Mouse (Mus musculus): Measurements from ENCODE around the gene Cnnm2. TPM values are rescaled to one million over a fixed set of nuclear protein-coding genes. Genes with fewer than 3 reads are reported as not detected.

The Cnnm2 gene
- total and polyA plus RNA-seq, 3 experiments, result 4.0 to 10.7 TPM; not detected in 1

DNA sequence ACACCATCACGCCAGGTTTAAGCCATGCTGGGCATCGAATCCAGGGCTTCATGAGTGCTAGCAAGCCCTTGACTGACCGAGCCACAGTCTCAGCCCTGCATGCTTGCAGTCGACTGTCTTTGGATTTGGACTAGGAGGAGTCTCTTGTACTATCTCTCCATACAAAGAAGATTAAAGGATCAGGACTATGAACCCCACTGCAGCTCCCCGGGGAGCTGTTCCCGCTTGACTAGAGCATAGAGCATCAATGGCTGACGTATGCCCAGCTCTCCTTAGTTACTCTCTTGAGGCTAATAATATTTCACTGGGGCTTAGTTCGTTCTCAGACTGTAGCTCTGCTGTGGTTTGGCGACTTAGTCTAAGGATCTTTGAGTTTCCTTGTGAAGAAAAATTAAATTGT lies 40.9 kb downstream of the Cnnm2 start:
- H3K36me3 ChIP-seq (ENCODE audit: control insufficient read depth in 1 of 2, insufficient read depth in 2 of 2, low read length in 2 of 2), result no peaks in the 10 kb centered on the region
- no peak overlapping the region for H3K4me3 ChIP-seq (ENCODE audit: control insufficient read depth in 1 of 2, insufficient read depth in 1 of 2, low read depth in 2 of 2, low read length in 2 of 2)
- H3K27ac ChIP-seq (ENCODE audit: control insufficient read depth, low read depth, low read length), result no peak overlapping the region
- H3K79me2 ChIP-seq (ENCODE audit: control insufficient read depth, insufficient read depth, low read length, poor library complexity), result no peaks in the 10 kb centered on the region
- DNase-seq (ENCODE audit: low read depth, low spot score), result no peak
- H3K27me3 ChIP-seq (ENCODE audit: control insufficient read depth in 1 of 2, insufficient read depth in 2 of 2, low read length in 2 of 2), result no peaks in the 10 kb centered on the region
- no peak overlapping the region for H3K9ac ChIP-seq (ENCODE audit: control insufficient read depth, low read depth, low read length, poor library complexity, severe bottlenecking)
- peaks cover 0 to 3% of the 10 kb centered on the region in 2 experiments; a peak in 2 of 4 replicates for H3K4me1 ChIP-seq (ENCODE audit: control insufficient read depth in 1 of 2, insufficient read depth in 2 of 2, low read length in 2 of 2)
- TF ChIP-seq RCOR1 (IDR thresholded peaks at IDR 0.05; ENCODE audit: low read depth, low read length), result no peak
- no peak for TF ChIP-seq MYC (IDR thresholded peaks at IDR 0.05; ENCODE audit: low read depth, low read length)
- TF ChIP-seq SIN3A (IDR thresholded peaks at IDR 0.05; ENCODE audit: low read length), result no peak
- no peak for TF ChIP-seq TCF12 (IDR thresholded peaks at IDR 0.05; ENCODE audit: low read depth, low read length)
- TF ChIP-seq ETS1 (IDR thresholded peaks at IDR 0.05; ENCODE audit: low read depth, low read length), result no peak
- no peaks in the 10 kb centered on the region for H3K9me3 ChIP-seq (replicated peaks; ENCODE audit: insufficient read depth, low read length)

DNA sequence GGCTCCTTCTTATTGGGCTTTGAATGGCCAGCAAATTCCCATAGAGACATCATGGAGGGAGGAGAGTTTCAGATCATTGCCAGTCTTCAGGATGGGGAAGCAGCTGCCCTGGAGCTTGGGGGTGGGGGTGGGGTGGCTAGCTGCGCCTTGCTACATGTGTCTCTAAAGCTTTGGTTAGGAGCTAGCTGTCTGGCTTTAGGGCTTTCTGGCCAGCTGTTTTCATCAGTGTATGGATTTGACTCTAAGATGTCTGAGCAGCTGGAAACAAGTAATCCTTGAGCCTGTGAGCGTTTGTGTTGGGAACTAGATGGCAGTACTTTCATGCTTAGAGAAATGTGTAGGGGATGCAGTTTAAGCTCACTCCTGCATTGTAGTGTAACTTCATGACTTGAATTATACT lies 42.3 kb downstream of the Cnnm2 start:
- TF ChIP-seq ZKSCAN1 (IDR thresholded peaks at IDR 0.05; ENCODE audit: low read depth, low read length), result no peak
- H3K9me3 ChIP-seq (replicated peaks; ENCODE audit: insufficient read depth, low read length), result no peaks in the 10 kb centered on the region
- H3K4me1 ChIP-seq (ENCODE audit: control insufficient read depth in 1 of 2, insufficient read depth in 2 of 2, low read length in 2 of 2), result peaks cover 0 to 3% of the 10 kb centered on the region in 2 experiments; a peak in 2 of 4 replicates
- H3K79me2 ChIP-seq (ENCODE audit: control insufficient read depth, insufficient read depth, low read length, poor library complexity), result no peaks in the 10 kb centered on the region
- no peak for DNase-seq (ENCODE audit: low read depth, low spot score)
- H3K36me3 ChIP-seq (ENCODE audit: control insufficient read depth in 1 of 2, insufficient read depth in 2 of 2, low read length in 2 of 2), result no peaks in the 10 kb centered on the region
- H3K4me3 ChIP-seq (ENCODE audit: control insufficient read depth in 1 of 2, insufficient read depth in 1 of 2, low read depth in 2 of 2, low read length in 2 of 2), result no peak overlapping the region
- no peak overlapping the region for H3K27ac ChIP-seq (ENCODE audit: control insufficient read depth, low read depth, low read length)
- H3K27me3 ChIP-seq (ENCODE audit: control insufficient read depth in 1 of 2, insufficient read depth in 2 of 2, low read length in 2 of 2), result no peaks in the 10 kb centered on the region
- H3K9ac ChIP-seq (ENCODE audit: control insufficient read depth, low read depth, low read length, poor library complexity, severe bottlenecking), result no peak overlapping the region

DNA sequence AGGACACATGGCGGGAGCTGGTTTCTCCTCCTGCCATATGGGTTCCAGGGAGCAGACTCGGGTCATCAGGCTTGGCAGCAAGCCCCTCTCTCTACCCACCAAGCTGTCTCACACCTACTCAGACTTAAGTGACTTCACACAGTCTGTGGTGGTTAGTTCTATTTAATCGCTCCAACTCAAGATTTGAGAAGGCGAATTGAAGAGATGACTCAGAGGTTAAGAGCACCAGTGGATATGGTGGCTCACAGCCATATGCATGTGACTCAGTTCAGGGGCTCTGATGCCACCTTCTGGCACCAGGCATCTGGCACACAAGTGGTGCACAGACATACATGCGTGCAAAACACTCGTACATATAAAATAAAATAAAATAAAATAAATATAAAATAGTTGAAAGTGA lies 43.4 kb downstream of the Cnnm2 start:
- DNase-seq (ENCODE audit: low read depth, low spot score), result peak; percentile 35
- Histone ChIP-seq H3K79me2 (ENCODE audit: control insufficient read depth, insufficient read depth, low read length, poor library complexity) (no peaks in the 10 kb centered on the region), H3K27ac (ENCODE audit: control insufficient read depth, low read depth, low read length) (no peak overlapping the region), H3K9me3 (replicated peaks; ENCODE audit: insufficient read depth, low read length) (no peaks in the 10 kb centered on the region), H3K9ac (ENCODE audit: control insufficient read depth, low read depth, low read length, poor library complexity, severe bottlenecking) (no peak overlapping the region), H3K4me1 (ENCODE audit: control insufficient read depth in 1 of 2, insufficient read depth in 2 of 2, low read length in 2 of 2) (peaks cover 0 to 3% of the 10 kb centered on the region in 2 experiments; a peak in 2 of 4 replicates), H3K27me3 (ENCODE audit: control insufficient read depth in 1 of 2, insufficient read depth in 2 of 2, low read length in 2 of 2) (no peaks in the 10 kb centered on the region), H3K36me3 (ENCODE audit: control insufficient read depth in 1 of 2, insufficient read depth in 2 of 2, low read length in 2 of 2) (no peaks in the 10 kb centered on the region), H3K4me3 (ENCODE audit: control insufficient read depth in 1 of 2, insufficient read depth in 1 of 2, low read depth in 2 of 2, low read length in 2 of 2) (no peak overlapping the region)
- TF ChIP-seq MAZ (IDR thresholded peaks at IDR 0.05; ENCODE audit: low read depth, low read length) (no peak), SMC3 (IDR thresholded peaks at IDR 0.05; ENCODE audit: low read depth, low read length) (peak; percentile 35), TBP (IDR thresholded peaks at IDR 0.05; ENCODE audit: low read depth, low read length) (no peak), BHLHE40 (IDR thresholded peaks at IDR 0.05; ENCODE audit: borderline replicate concordance, low read depth, low read length) (no peak), JUND (IDR thresholded peaks at IDR 0.05; ENCODE audit: low read depth, low read length) (no peak), MYB (IDR thresholded peaks at IDR 0.05; ENCODE audit: low read depth, low read length) (no peak), RAD21 (IDR thresholded peaks at IDR 0.05; ENCODE audit: low read depth, low read length) (peak; percentile 18), CTCF (IDR thresholded peaks at IDR 0.05 in 2 of 3, conservative IDR thresholded peaks at IDR 0.05 in 1 of 3; ENCODE audit: control insufficient read depth in 1 of 3, insufficient read depth in 1 of 3, low read depth in 2 of 3, low read length in 3 of 3, poor library complexity in 1 of 3, severe bottlenecking in 1 of 3) (peak in 2 of 3 experiments; percentile 24 to 27; a peak in 1 of 6 replicates), TAL1 (IDR thresholded peaks at IDR 0.05; ENCODE audit: low read length) (no peak), NELFE (IDR thresholded peaks at IDR 0.05; ENCODE audit: low read depth, low read length) (no peak), POLR2AphosphoS2 (IDR thresholded peaks at IDR 0.05; ENCODE audit: low read length) (no peak)
